Mouse (Mus musculus) cerebellum, adult 8-10 months (tissue): ENCODE measurements around the gene Snu13.

Experiments
- DNase-seq: peaks from one replicate; pipeline ENCODE4 v3.0.0; 2022

The Snu13 gene

DNA sequence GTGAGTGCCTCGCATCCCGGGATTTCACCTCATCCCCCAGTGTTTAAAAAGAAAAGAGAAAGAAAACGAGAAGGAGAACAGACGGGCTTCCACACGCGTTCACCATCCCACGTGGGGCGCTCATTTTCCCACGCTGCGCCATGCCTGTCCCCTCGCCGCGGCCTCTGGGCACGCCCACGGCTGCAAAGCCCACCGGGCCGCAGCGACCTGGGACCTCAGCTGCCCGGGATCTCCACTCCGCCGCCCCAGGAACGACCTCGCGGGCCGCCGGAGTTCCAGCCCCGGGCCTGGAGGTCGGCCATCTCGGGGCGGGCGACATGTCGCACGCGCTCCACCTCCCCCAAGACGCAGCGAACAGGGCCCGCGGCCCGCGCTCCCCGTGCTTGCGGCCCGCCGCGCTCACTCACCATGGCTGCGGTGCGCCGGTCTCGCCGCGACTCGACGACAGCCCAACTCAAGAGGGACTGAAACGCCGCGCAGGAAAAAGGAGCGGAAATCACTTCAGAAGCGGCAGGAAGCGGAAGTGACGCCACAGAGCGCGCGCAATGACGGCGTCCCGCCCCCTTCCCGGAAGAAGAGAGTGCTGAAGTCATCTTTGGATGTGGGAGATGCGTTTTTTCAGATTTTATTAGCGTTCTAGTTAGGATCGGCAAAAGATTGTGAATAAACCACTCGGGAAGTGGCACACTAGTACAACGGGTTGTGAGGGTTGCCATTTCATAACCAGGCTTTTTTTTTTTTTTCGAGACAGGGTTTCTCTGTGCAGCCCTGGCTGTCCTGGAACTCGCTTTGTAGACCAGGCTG, at the start of gene Snu13:
Gene Snu13, minus strand, starts transcription at position 519 of the 804 bp plus-strand sequence.
- DNase-seq = peak; percentile 90

DNA sequence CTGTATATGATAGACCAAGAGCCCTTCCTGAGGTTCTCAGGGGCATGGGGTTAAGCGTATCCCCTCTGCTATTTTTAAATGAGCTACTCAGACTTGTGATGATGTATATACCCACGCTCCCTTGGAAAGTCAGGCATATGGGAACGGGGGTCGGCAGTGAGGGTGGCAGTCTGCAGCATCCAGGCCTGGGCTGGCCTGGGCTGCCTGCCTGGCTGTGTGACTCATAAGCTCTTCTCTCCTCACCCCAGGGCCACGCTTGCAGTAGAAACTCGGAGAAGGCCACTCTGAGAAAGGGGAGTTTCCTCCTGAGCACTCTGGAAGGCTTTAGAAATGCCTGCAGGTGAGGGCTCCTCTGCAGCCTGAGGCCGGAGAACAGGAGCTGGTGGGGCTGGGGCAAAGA, 43.7 kb upstream of the Snu13 start:
- no peak for DNase-seq

DNA sequence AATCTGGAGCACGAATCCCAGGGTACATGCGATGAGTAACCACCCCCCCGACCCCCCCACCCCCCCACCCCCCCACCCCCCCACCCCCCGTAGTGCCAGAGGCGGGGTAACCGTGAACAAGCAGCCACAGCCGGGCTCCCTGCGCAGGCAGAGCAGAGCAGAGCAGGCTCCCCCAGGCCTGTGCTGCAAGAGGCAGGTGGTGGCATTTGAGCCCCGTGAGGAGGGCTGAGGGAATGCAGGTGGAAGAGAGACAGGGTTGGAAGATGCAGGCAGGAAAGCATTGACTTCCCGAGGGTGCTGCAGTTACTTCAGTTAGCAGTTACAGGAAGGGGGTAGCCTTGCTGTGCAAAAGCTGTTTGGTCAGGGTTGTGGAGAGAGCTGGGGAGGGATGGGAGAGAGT, 39.9 kb upstream of the Snu13 start:
- DNase-seq = no peak

DNA sequence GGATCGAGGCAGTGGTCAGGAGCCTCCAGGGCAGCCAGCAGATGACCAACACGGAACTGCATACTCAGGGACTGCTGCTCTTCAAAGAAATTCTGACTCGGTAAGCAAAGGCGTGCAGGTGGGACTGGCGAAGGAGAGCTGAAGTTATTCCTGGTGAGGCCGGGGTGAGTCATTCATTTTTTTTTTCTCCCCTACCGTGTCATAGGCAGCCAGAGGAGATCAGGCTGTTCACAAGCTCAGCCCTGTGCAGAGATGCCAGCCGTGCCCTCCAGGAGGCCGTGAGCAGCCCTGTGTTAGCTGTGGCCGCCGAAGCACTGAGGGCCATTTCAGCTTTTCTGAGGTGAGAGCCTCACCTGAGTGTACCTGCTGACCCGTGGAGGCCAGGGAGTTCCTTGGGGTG, 38.7 kb upstream of the Snu13 start:
- no peak for DNase-seq

GRCm38 (mm10) chr15:82085606-82086005, 38.2 kb upstream of the Snu13 start:
- no peak for DNase-seq

DNA sequence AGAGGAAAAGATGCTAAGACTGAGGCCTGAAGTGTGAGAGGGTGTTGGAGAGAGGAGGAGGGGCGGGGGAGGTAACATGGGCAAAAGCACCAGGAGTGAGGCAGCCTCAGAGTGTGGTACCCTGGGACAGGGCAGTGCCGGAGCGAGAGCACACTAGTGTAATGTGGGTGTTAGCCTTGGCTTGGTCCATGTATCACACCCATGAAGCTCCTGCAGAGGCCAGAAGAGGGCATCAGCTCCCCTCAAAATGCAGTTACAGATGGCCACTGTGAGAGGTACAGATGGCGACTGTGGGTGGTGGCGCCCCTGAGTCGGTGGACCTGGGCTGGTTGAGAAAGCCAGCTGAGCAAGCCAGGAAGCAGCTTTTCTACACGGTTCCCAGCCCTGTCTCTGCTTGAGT, 33.8 kb upstream of the Snu13 start:
- peak; percentile 82 for DNase-seq

- DNase-seq = no peak
Observed at GRCm38 (mm10) chr15:82079883-82080282, 32.5 kb upstream of the Snu13 start.

DNA sequence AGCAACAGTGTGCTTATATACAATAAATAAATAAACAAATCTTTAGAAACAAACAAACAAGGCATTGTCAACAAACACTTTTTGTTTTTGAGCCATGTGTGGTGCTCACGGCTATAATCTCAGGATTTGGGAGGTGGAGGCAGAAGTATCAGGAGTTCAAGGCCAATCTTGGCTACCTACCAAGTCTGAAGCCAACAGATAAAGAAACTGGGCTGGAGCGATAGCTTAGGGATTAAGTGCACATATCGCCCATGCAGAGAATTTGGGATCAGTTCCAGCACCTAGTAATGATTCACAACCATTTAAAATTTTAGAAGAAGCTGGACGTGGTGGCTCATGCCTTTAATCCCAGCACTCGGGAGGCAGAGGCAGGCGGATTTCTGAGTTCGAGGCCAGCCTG, 26.1 kb upstream of the Snu13 start:
- no peak for DNase-seq

- DNase-seq = no peak
Observed at GRCm38 (mm10) chr15:82071816-82072469, 24.5 kb upstream of the Snu13 start.

- no peak for DNase-seq
Observed at GRCm38 (mm10) chr15:82069898-82070297, 22.5 kb upstream of the Snu13 start, which contains the start of gene Mei1. Gene Mei1 (plus strand): TSS chr15:82069996.

DNA sequence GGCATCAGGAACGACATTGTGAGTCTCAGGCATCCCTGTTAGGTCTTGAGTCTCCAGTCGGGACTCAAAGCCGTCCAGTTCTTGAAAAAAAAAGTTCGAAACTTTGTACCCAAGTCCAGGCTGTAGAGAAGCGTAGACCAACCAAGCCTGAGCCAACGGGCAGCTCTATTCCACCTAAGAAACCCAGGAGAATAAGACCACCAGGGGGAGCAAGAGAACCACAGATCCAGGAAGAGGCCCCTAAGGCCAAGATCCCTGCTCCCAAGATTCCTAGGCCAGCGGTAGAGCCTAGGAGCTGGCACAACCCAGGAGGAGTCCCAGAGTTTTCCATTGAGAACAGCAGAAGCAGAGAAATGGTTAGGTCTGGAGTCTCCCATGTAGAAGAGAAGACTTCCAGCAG, 18.1 kb upstream of the Snu13 start:
- DNase-seq = peak; percentile 81

- DNase-seq = no peak
Observed at GRCm38 (mm10) chr15:82063909-82064308, 16.5 kb upstream of the Snu13 start.

DNA sequence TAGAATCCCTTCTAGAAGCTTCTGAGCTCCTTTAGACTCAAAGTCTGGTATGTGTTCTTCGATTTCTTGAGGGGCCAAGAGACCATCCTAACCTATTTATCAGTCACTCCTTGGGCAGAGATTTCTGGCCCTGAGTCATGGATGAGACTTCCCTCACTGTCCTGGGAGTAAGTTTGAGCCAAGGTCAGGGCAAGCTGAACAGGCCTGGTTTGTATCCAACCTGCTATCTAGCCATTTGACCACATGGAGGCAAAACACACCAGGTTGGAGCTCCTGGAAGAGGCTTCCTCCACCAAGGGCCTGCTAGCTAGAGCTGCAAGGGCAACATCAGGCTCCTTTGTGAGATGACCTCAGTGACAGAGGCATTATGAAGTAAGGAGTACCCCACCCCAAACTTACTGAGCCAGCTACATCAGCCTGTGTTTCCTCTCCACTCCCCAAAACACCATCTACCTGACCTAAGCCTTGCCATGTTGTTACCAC, 11.4 kb upstream of the Snu13 start, which contains the start of gene 4930407I10Rik:
Gene 4930407I10Rik, plus strand, starts transcription at position 433 of the 483 bp plus-strand sequence.
- no peak for DNase-seq

DNA sequence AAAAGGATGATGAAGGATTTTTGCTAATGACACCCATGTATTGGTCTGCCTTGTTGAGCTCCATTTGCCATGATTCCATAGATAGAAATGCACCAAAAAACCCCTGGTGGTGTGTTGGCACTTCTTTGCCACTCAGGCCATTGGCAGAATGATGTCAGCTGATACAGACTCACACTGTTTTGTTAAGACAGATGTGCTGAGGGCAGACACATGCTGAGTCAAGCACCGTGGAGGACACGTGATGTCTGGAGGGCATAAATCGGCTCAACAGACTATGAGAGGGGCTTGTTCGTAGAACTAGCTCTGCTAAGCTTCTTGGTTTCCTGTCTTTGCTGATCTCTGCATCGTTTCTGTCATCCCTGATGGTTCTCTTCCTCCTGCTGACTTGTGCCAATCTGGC, 5.1 kb upstream of the Snu13 start:
- DNase-seq = no peak

DNA sequence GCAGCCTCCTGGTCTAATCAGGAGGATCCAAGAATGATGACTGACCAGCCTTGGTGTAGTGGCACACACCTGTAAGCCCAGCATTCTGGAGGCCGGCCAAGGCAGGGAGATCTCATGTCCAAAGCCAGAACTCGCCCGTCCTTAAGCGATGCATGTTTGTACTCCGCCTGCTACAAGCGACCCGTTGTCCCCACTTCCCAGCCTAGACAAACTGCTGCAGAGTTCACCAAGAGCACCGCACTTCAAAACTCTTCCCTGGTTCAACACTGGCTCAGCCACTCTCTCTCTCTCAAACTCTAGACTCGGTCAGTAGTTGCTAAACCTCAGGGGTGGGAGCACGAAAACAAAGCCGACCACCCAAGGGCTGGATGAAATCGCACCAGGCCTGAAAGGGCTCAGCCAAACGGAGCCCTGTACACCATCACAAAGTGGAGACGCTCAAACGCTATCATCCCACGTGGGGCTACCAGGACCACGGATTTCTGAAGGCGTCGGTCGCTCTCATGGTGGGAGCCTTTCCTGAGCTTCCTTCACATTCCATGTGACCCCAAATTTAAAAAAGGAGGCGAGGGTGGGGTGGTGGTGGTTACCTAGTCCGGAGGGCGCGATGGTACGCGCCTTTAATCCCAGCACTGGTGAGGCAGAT, 1.0 kb downstream of the Snu13 start:
- DNase-seq = peak; percentile 27

GRCm38 (mm10) chr15:82044166-82044784, 3.1 kb downstream of the Snu13 start:
- DNase-seq = no peak

GRCm38 (mm10) chr15:82040650-82041049, 6.7 kb downstream of the Snu13 start:
- DNase-seq = peak; percentile 38

- no peak for DNase-seq
Observed at GRCm38 (mm10) chr15:82035904-82036689, 11.3 kb downstream of the Snu13 start.

- DNase-seq = no peak
Observed at GRCm38 (mm10) chr15:82033762-82034161, 13.6 kb downstream of the Snu13 start, which contains the start of gene Desi1. Gene Desi1 (minus strand): TSS chr15:82033862.

DNA sequence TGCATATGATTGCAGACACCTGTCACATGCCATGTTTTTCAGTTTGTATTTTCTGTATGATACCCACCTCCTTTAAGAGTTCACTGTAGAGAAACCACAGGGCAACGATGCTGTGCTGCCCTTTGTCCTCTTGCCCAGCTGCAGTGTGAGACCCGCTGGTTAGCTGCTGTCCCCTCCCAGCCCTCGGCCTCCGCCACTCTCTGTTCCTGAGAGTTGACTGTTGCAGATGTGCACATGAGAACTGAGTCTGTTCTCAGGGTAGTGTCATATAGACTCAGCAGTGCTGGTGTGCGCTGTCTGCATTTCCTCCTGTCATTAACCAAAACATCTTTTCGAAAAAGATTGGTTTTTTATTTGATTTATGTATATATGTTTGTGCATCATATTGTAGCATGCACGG, 15.0 kb downstream of the Snu13 start:
- no peak for DNase-seq

DNA sequence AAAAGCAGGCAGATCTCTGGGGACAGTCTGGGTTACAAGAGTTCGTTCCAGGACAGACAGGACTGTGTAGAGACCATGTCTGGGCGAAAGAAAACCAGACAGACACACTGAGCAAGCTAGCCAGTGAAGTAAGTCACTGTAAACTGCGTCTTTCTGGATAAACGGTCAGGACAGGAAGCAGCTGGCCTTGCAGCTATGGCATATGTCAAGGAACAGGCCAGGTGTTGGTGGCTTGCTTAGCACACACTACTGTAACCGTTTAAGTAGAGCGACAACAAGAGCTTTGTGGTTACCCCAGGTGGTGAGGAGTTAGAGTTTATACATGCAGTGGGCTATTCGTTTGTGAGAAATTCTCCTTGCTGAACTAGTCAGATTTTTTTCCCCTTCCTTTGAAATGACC, 19.7 kb downstream of the Snu13 start:
- no peak for DNase-seq

DNA sequence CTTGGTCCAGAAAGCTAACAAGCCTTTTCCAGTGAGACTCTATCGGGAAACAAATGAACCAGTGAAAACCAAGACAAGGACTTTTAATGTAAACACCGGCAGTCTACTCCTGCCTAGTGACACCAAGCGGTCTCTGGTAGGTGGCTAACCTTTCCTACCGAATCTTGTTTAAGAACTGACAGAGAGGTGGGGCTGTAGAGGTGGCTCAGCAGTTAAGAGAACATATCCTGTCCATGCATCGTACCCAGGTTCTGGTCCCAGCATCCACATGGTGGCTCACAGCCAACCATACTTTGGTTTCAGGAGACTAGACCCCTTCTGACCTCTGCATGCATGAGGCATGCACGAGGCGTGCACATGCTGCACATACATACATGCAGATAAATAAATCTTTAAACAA, 20.1 kb downstream of the Snu13 start:
- DNase-seq = no peak
